Mouse (Mus musculus) Patski (cell line): ENCODE data around the gene Hsh2d. TPM values are rescaled to one million over a fixed set of nuclear protein-coding genes. Genes with fewer than 3 reads are reported as not detected.

Source experiments
- ATAC-seq: fragments of 100-300 bp; one replicate; pipeline ENCODE4 v1.8.0; 2021
- CTCF ChIA-PET: fragments of 350-600 bp; sonication (Branson Sonifier 250); formaldehyde crosslinking; loops from one replicate; lab custom pipeline; 2022; ENCODE audit warnings: inconsistent platforms; lab: Charles Lee
- POLR2A ChIA-PET: fragments of 350-600 bp; sonication (Branson Sonifier 250); formaldehyde crosslinking; loops from one replicate; lab custom pipeline; 2022; ENCODE audit warnings: antibody characterized with exemption, inconsistent platforms; lab: Charles Lee
- DNase-seq: peaks from one replicate; pipeline ENCODE4 v3.0.0-alpha.2; 2011; ENCODE audit warnings: low read depth, low spot score
- H3K27me3 ChIP-seq: fragments of 371-371 bp; one replicate; pipeline ENCODE4 v1.5.1; 2021
- CTCF ChIP-seq: fragments of 100-300 bp; IDR thresholded peaks from one replicate; pipeline ENCODE4 v1.5.1; 2021
- in situ Hi-C: fragments of 300-500 bp; cut with MboI; formaldehyde crosslinking; loops from 3 replicates; pipeline ENCODE4 v1.11.1; 2018; ENCODE audit warnings: low pct_unique_long_range_greater_than_20kb, mixed read lengths
- polyA plus RNA-seq: library from polyadenylated mRNA; unstranded; gene quantifications from one replicate; pipeline ENCODE4 v1.2.3, GENCODE M21; 2021

The Hsh2d gene
- polyA plus RNA-seq, 1 experiment from 2014 or later: 0.05 TPM

GRCm38 (mm10) chr8:72183554-72184202, 5.8 kb upstream of the Hsh2d start:
- no peaks in the 10 kb centered on the region for H3K27me3 ChIP-seq
- ChIA-PET POLR2A (no interaction called here), CTCF (no interaction called here)
- DNase-seq (no peak), ATAC-seq (no peak)
- TF ChIP-seq CTCF: no peak
- in situ Hi-C loops: loop anchor here (25.0 kb wide), 1 partner anchor 421 kb away; no protein-coding TSS in a partner anchor

GRCm38 (mm10) chr8:72187793-72188331, 1.6 kb upstream of the Hsh2d start:
- in situ Hi-C loops: loop anchor here (25.0 kb wide), 1 partner anchor 426 kb away; no protein-coding TSS in a partner anchor
- no peak for TF ChIP-seq CTCF
- ATAC-seq: no peak
- ChIA-PET CTCF (no interaction called here), POLR2A (no interaction called here)
- no peak for DNase-seq
- H3K27me3 ChIP-seq: no peaks in the 10 kb centered on the region

GRCm38 (mm10) chr8:72190215-72190539, 739 bp downstream of the Hsh2d start:
- DNase-seq: no peak
- ChIA-PET POLR2A (no interaction called here), CTCF (interaction anchor here (1.2 kb wide), 1 partner anchor 13 kb away, joined by 3 read pairs; no protein-coding TSS in a partner anchor)
- TF ChIP-seq CTCF: no peak
- no peak for ATAC-seq
- in situ Hi-C loops: loop anchor here (25.0 kb wide), 1 partner anchor 428 kb away; no protein-coding TSS in a partner anchor
- no peaks in the 10 kb centered on the region for H3K27me3 ChIP-seq

DNA sequence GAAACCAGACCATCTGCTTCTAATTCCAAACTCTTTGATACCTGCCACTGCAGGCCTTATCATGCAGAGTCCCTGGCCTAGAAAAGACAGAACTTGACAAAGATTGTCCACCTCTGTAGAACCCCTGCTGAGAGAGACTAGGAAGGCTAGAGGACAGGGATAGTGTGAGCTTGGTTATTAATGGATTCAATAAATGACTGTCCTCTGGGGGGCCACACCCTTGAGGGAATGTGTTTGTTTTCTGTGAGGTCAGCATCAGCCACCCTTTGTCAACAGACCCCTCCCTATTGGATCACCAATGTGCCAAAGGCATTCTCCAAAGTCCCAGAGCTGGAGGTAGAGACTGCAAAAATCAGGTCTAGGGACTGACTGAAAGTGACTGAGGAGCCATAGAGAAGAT, 2.6 kb downstream of the Hsh2d start:
- DNase-seq (no peak), ATAC-seq (no peak)
- ChIA-PET CTCF (no interaction called here), POLR2A (no interaction called here)
- peaks cover 7% of the 10 kb centered on the region for H3K27me3 ChIP-seq
- in situ Hi-C loops: loop anchor here (25.0 kb wide), 1 partner anchor 430 kb away; no protein-coding TSS in a partner anchor
- no peak for TF ChIP-seq CTCF

DNA sequence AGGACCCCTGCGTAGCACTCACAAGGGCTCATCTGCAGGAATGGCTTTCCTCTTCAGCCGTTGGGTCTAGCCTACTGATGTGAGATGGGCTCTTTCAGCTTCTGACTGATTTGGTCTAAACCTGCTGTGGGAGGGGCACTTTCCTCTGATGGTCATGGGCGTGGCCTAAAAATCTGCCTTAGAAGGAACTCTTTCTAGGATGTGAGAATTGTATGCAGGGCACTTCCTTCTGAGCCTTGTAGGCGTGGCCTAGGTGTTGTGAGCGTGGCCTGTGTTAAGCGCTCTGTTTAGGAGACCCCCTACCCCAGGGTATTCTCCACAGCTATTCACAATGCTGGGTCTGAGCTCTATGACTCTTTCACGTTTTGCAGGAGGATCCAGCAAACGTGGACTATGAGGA, 8.6 kb downstream of the Hsh2d start:
- TF ChIP-seq CTCF: no peak
- peaks cover 9% of the 10 kb centered on the region for H3K27me3 ChIP-seq
- ChIA-PET POLR2A (interaction anchor here (0.7 kb wide), 1 partner anchor 485 kb away, joined by 3 read pairs; no protein-coding TSS in a partner anchor), CTCF (interaction anchor here (2.3 kb wide), 1 partner anchor 20 kb away, joined by 4 read pairs; no protein-coding TSS in a partner anchor)
- no peak for DNase-seq
- in situ Hi-C loops: loop anchor here (25.0 kb wide), 1 partner anchor 436 kb away; no protein-coding TSS in a partner anchor
- no peak for ATAC-seq

DNA sequence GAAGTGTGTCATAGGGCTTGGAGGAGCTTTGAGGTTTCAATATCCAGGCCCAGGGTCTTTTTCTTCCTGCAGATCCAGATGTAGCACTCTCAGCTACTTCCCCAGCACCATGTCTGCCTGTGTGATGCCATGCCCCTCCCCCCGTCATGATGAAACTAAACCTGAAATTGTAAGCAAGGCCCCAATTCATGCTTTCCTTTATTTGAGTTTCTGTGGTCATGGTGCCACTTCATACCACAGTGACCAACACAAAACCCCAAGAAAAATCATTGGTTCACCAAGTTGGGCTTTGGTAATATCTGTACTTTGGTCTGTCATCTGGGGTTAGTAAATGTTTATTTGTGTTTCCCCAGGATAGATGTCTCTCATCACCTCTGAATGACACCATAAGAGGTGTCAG, 19.1 kb downstream of the Hsh2d start:
- ChIA-PET CTCF (interaction anchor here (1.4 kb wide), 1 partner anchor 8 kb away, joined by 4 read pairs; no protein-coding TSS in a partner anchor), POLR2A (no interaction called here)
- H3K27me3 ChIP-seq: peaks cover 13% of the 10 kb centered on the region
- ATAC-seq: no peak
- TF ChIP-seq CTCF: no peak
- no peak for DNase-seq
- in situ Hi-C loops: no loop called here

- no peak for TF ChIP-seq CTCF
- DNase-seq (no peak), ATAC-seq (no peak)
- H3K27me3 ChIP-seq: peaks cover 23% of the 10 kb centered on the region
- ChIA-PET POLR2A (no interaction called here), CTCF (interaction anchor here (1.4 kb wide), 1 partner anchor 30 kb away, joined by 5 read pairs; the partner anchor contains the start of gene Ap1m1)
- in situ Hi-C loops: loop anchor here (10.0 kb wide), 1 partner anchor 1835 kb away; the partner anchor contains the start of gene Comp
These were observed 20.8 kb downstream of the Hsh2d start for GRCm38 (mm10) chr8:72210222-72210621.

- H3K27me3 ChIP-seq: peaks cover 25% of the 10 kb centered on the region
- POLR2A ChIA-PET: interaction anchor here (0.7 kb wide), 1 partner anchor 74 kb away, joined by 3 read pairs; no protein-coding TSS in a partner anchor
- in situ Hi-C loops: loop anchor here (10.0 kb wide), 1 partner anchor 1836 kb away; the partner anchor contains the start of gene Comp
- TF ChIP-seq CTCF: no peak
- CTCF ChIA-PET: interaction anchor here (1.4 kb wide), 1 partner anchor 29 kb away, joined by 5 read pairs; the partner anchor contains the start of gene Ap1m1
- ATAC-seq (no peak), DNase-seq (no peak)
These were observed 21.3 kb downstream of the Hsh2d start for GRCm38 (mm10) chr8:72210710-72211109.

GRCm38 (mm10) chr8:72211846-72212245, 22.4 kb downstream of the Hsh2d start:
- DNase-seq (no peak), ATAC-seq (no peak)
- in situ Hi-C loops: loop anchor here (10.0 kb wide), 1 partner anchor 1837 kb away; the partner anchor contains the start of gene Comp
- CTCF ChIA-PET: no interaction called here
- no peak for TF ChIP-seq CTCF
- H3K27me3 ChIP-seq: peaks cover 26% of the 10 kb centered on the region
- POLR2A ChIA-PET: no interaction called here

- ChIA-PET POLR2A (no interaction called here), CTCF (no interaction called here)
- peaks cover 26% of the 10 kb centered on the region for H3K27me3 ChIP-seq
- TF ChIP-seq CTCF: no peak
- DNase-seq (no peak), ATAC-seq (no peak)
- in situ Hi-C loops: loop anchor here (10.0 kb wide), 1 partner anchor 1838 kb away; the partner anchor contains the start of gene Comp
These were observed 23.3 kb downstream of the Hsh2d start, which contains the start of gene Cib3 for GRCm38 (mm10) chr8:72212751-72213150. TSS of gene Cib3 (minus strand) at chr8:72212837.
